Mouse (Mus musculus) MEL (cell line): ENCODE measurements around the gene Itsn2.

Experiments used
- CHD2 ChIP-seq: IDR thresholded peaks from 2 replicates; pipeline ENCODE4 v1.6.1; 2011; ENCODE audit warnings: low read length, improper control_type of control experiment
- CTCF ChIP-seq, 3 experiments: IDR thresholded peaks in 2 of 3; conservative IDR thresholded peaks in 1 of 3; 2 replicates each; pipeline ENCODE4 v1.5.1; 2011 to 2012; ENCODE audit warnings: low read length in 3 of 3, low read depth in 2 of 3, mild to moderate bottlenecking in 2 of 3, improper control_type of control experiment in 1 of 3, inconsistent platforms in 1 of 3, mixed read lengths in 1 of 3, moderate library complexity in 1 of 3; ENCODE audit not compliant: control insufficient read depth in 1 of 3, insufficient read depth in 1 of 3, poor library complexity in 1 of 3, severe bottlenecking in 1 of 3
- GATA1 ChIP-seq: IDR thresholded peaks from 2 replicates; pipeline ENCODE4 v1.6.1; 2011; ENCODE audit warnings: low read depth, low read length, improper control_type of control experiment
- HCFC1 ChIP-seq: IDR thresholded peaks from 2 replicates; pipeline ENCODE4 v1.6.1; 2012; ENCODE audit warnings: low read depth, mild to moderate bottlenecking, inconsistent platforms, low read length, improper control_type of control experiment, moderate library complexity
- NRF1 ChIP-seq: IDR thresholded peaks from 2 replicates; pipeline ENCODE4 v1.6.1; 2014; ENCODE audit warnings: low read depth, mild to moderate bottlenecking, inconsistent platforms, low read length, improper control_type of control experiment, moderate library complexity; ENCODE audit not compliant: poor library complexity, insufficient read depth, severe bottlenecking
- POLR2A ChIP-seq, 2 experiments: IDR thresholded peaks; 2 replicates each; pipeline ENCODE4 v1.6.1; 2011 to 2012; ENCODE audit warnings: low read length in 2 of 2, mild to moderate bottlenecking in 2 of 2, control low read depth in 1 of 2, improper control_type of control experiment in 1 of 2, low read depth in 1 of 2, moderate library complexity in 1 of 2; ENCODE audit not compliant: control insufficient read depth in 1 of 2, insufficient read depth in 1 of 2, poor library complexity in 1 of 2
- TAL1 ChIP-seq: IDR thresholded peaks from 2 replicates; pipeline ENCODE4 v1.6.1; 2012; ENCODE audit warnings: mild to moderate bottlenecking, inconsistent platforms, low read length, moderate library complexity, mixed read lengths
- UBTF ChIP-seq: IDR thresholded peaks from 2 replicates; pipeline ENCODE4 v1.6.1; 2012; ENCODE audit warnings: low read depth, mild to moderate bottlenecking, inconsistent platforms, low read length, improper control_type of control experiment, moderate library complexity, borderline replicate concordance; ENCODE audit not compliant: insufficient read depth
- USF1 ChIP-seq: IDR thresholded peaks from 2 replicates; pipeline ENCODE4 v1.6.1; 2014; ENCODE audit warnings: low read depth, mild to moderate bottlenecking, inconsistent platforms, low read length, improper control_type of control experiment, moderate library complexity
- ZKSCAN1 ChIP-seq: IDR thresholded peaks from 2 replicates; pipeline ENCODE4 v1.6.1; 2012; ENCODE audit warnings: low read depth, mild to moderate bottlenecking, inconsistent platforms, low read length, improper control_type of control experiment, moderate library complexity
- ZNF384 ChIP-seq: IDR thresholded peaks from 2 replicates; pipeline ENCODE4 v1.6.1; 2012; ENCODE audit warnings: low read depth, mild to moderate bottlenecking, inconsistent platforms, low read length, improper control_type of control experiment

DNA sequence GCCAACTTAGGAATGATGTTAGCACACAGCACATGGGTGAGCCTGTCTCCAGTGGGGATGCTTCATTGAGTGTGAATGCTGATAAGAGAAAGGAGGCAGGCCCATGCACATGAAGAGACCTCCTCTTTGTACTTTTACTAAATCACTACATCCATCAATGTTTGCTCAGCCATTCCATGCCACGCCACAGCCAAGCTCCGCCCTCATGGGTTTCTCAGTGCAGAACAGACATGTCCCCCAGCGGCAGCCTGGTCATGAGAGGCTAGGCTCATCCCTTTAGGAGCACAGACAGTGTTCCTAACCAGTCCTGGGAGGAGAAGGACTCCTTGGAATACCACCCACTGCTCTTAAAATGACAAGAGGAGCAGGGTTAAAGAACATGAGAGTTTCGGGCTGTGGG, 139.2 kb downstream of the Itsn2 start:
- TF ChIP-seq ZKSCAN1 = no peak
- no peak for TF ChIP-seq CTCF (IDR thresholded peaks at IDR 0.05 in 2 of 3, conservative IDR thresholded peaks at IDR 0.05 in 1 of 3; ENCODE audit: control insufficient read depth in 1 of 3, insufficient read depth in 1 of 3, low read depth in 2 of 3, low read length in 3 of 3, poor library complexity in 1 of 3, severe bottlenecking in 1 of 3)
- TF ChIP-seq HCFC1 = no peak
- TF ChIP-seq USF1 = no peak
- TF ChIP-seq POLR2A (IDR thresholded peaks at IDR 0.05; ENCODE audit: control insufficient read depth in 1 of 2, insufficient read depth in 1 of 2, low read depth in 1 of 2, low read length in 2 of 2, poor library complexity in 1 of 2) = no peak
- TF ChIP-seq GATA1 = no peak
- TF ChIP-seq UBTF = no peak
- no peak for TF ChIP-seq TAL1
- TF ChIP-seq CHD2 = no peak
- no peak for TF ChIP-seq NRF1
- TF ChIP-seq ZNF384 = no peak
